ENCODE assay signal across 10 mouse cellular contexts in genomic region chr5:146939109-146939796, GRCm38 (mm10). TPM values are rescaled to one million over a fixed set of nuclear protein-coding genes. Genes with fewer than 3 reads are reported as not detected.
DNase-seq lines count a peak whose midpoint lies in the region; ATAC-seq and TF ChIP-seq lines count a peak whose summit lies in the region.
"Had no signal": no experiment of that assay in that cellular context is flagged by ENCODE, and none has a peak within 500 bp of the region (broad histone marks: within the 10 kb centered on the region; RNA-seq: fewer than 3 reads in every experiment).

No protein-coding gene starts in this region.

- H3K4me2 ChIP-seq in liver, embryonic 13.5 days, result no peak overlapping the region
- H3K4me2 ChIP-seq in heart, embryonic 11.5 days, result no peak overlapping the region
- H3K4me2 ChIP-seq: embryonic facial prominence, embryonic 15.5 days had no signal

- CTCF ChIA-PET in Patski (lab: Charles Lee), result interaction anchor here (0.7 to 2.7 kb wide), 10 partner anchors 13 to 401 kb away, joined by 3 to 18 read pairs (median 4); no protein-coding TSS in a partner anchor

- no peaks in the 10 kb centered on the region for H3K9me3 ChIP-seq in ES-Bruce4 (replicated peaks; ENCODE audit: control insufficient read depth, insufficient read depth, low read length, poor library complexity, severe bottlenecking)
- H3K9me3 ChIP-seq in liver, embryonic 13.5 days (replicated peaks), result no peaks in the 10 kb centered on the region
- H3K9me3 ChIP-seq in embryonic facial prominence, embryonic 10.5 days, result 0 out of 2 replicates have a peak, but pooled peaks cover 5% of the 10 kb centered on the region
- H3K9me3 ChIP-seq in heart, embryonic 11.5 days (replicated peaks; ENCODE audit: control insufficient read depth, low read length), result no peaks in the 10 kb centered on the region
- H3K9me3 ChIP-seq: embryonic facial prominence, embryonic 15.5 days had no signal

- no peak for TF ChIP-seq POLR2A in ES-Bruce4 (IDR thresholded peaks at IDR 0.05; ENCODE audit: insufficient read depth, low read length)

- peak; percentile 46 to 49 for DNase-seq in layer of hippocampus, postnatal 14 days (ENCODE audit: low spot score in 2 of 2)
- no peak for DNase-seq in layer of hippocampus, adult 11-12 months (ENCODE audit: low spot score)
- no peak for DNase-seq in Patski (ENCODE audit: low read depth, low spot score)
- DNase-seq in liver, embryonic 13.5 days, result no peak
- DNase-seq in embryo, embryonic 10.5 days (ENCODE audit: low spot score), result no peak
- no peak for DNase-seq in embryonic facial prominence, embryonic 10.5 days (ENCODE audit: low spot score)
- DNase-seq: thymus, adult 18-20 months had no signal

- no peaks in the 10 kb centered on the region for H3K36me3 ChIP-seq in ES-Bruce4 (ENCODE audit: control insufficient read depth, insufficient read depth, low read length, poor library complexity, severe bottlenecking)
- H3K36me3 ChIP-seq in liver, embryonic 13.5 days, result no peaks in the 10 kb centered on the region
- H3K36me3 ChIP-seq in embryonic facial prominence, embryonic 10.5 days (replicated peaks), result no peaks in the 10 kb centered on the region
- H3K36me3 ChIP-seq in heart, embryonic 11.5 days (ENCODE audit: control insufficient read depth, insufficient read depth, low read length), result no peaks in the 10 kb centered on the region
- H3K36me3 ChIP-seq: embryonic facial prominence, embryonic 15.5 days had no signal

- H3K27ac ChIP-seq in ES-Bruce4 (ENCODE audit: insufficient read depth, low read length), result no peak overlapping the region
- H3K27ac ChIP-seq in liver, embryonic 13.5 days, result no peak overlapping the region
- no peak overlapping the region for H3K27ac ChIP-seq in embryonic facial prominence, embryonic 10.5 days (replicated peaks)
- H3K27ac ChIP-seq in heart, embryonic 11.5 days (ENCODE audit: low read depth, low read length), result no peak overlapping the region
- H3K27ac ChIP-seq: embryonic facial prominence, embryonic 15.5 days had no signal

- 73% methylated on average over 16 of the region's 16 CpGs for WGBS in liver, embryonic 13.5 days (ENCODE audit: insufficient replicate concordance)
- 84% methylated on average over 16 of the region's 16 CpGs for WGBS in embryonic facial prominence, embryonic 10.5 days
- WGBS in heart, embryonic 11.5 days (ENCODE audit: insufficient replicate concordance), result 79% methylated on average over 16 of the region's 16 CpGs

- TF ChIP-seq CTCF in ES-Bruce4 (IDR thresholded peaks at IDR 0.05; ENCODE audit: low read depth, low read length) (peak; percentile 80), Patski (IDR thresholded peaks at IDR 0.05) (peak; percentile 74)

- H3K4me3 ChIP-seq in ES-Bruce4 (ENCODE audit: low read depth, low read length), result no peak overlapping the region
- no peak overlapping the region for H3K4me3 ChIP-seq in liver, embryonic 13.5 days (replicated peaks)
- no peak overlapping the region for H3K4me3 ChIP-seq in embryonic facial prominence, embryonic 10.5 days
- H3K4me3 ChIP-seq in heart, embryonic 11.5 days (ENCODE audit: low read depth, low read length), result no peak overlapping the region
- H3K4me3 ChIP-seq: embryonic facial prominence, embryonic 15.5 days had no signal

- no peak for ATAC-seq in Patski
- peak; percentile 51; the same call in 1 of the 2 replicates for ATAC-seq in liver, embryonic 13.5 days (ENCODE audit: low read depth)
- no peak for ATAC-seq in heart, embryonic 11.5 days (replicated peaks; ENCODE audit: insufficient number of reproducible peaks, low FRiP score, low TSS enrichment)

- no peaks in the 10 kb centered on the region for H3K4me1 ChIP-seq in ES-Bruce4 (ENCODE audit: control insufficient read depth, insufficient read depth, low read length)
- no peaks in the 10 kb centered on the region for H3K4me1 ChIP-seq in liver, embryonic 13.5 days (replicated peaks)
- H3K4me1 ChIP-seq in embryonic facial prominence, embryonic 10.5 days, result peaks cover 12% of the 10 kb centered on the region
- no peaks in the 10 kb centered on the region for H3K4me1 ChIP-seq in heart, embryonic 11.5 days (ENCODE audit: control insufficient read depth, insufficient read depth, low read length)
- H3K4me1 ChIP-seq: embryonic facial prominence, embryonic 15.5 days had no signal

- H3K27me3 ChIP-seq in ES-Bruce4 (ENCODE audit: control insufficient read depth, insufficient read depth, low read length, poor library complexity, severe bottlenecking), result no peaks in the 10 kb centered on the region
- no peaks in the 10 kb centered on the region for H3K27me3 ChIP-seq in Patski
- H3K27me3 ChIP-seq in liver, embryonic 13.5 days, result no peaks in the 10 kb centered on the region; the same call in none of the 2 replicates
- H3K27me3 ChIP-seq in embryonic facial prominence, embryonic 10.5 days (replicated peaks; ENCODE audit: low read depth, poor library complexity, severe bottlenecking), result peaks cover 18% of the 10 kb centered on the region; the same call in 1 of the 2 replicates
- H3K27me3 ChIP-seq in heart, embryonic 11.5 days (ENCODE audit: control insufficient read depth, insufficient read depth, low read length), result no peaks in the 10 kb centered on the region
- H3K27me3 ChIP-seq: embryonic facial prominence, embryonic 15.5 days had no signal

- POLR2A ChIA-PET in Patski (lab: Charles Lee), result interaction anchor here (1.0 to 1.1 kb wide), 2 partner anchors 10 to 288 kb away, joined by 3 read pairs; partner anchors contain the start of gene Gtf3a

- no peak overlapping the region for H3K9ac ChIP-seq in ES-Bruce4 (ENCODE audit: low read depth, poor library complexity, severe bottlenecking)
- no peak overlapping the region for H3K9ac ChIP-seq in liver, embryonic 13.5 days
- H3K9ac ChIP-seq in heart, embryonic 11.5 days (ENCODE audit: low read depth, low read length), result no peak overlapping the region
- H3K9ac ChIP-seq: embryonic facial prominence, embryonic 15.5 days had no signal

- in situ Hi-C loops in Patski (cut with MboI; ENCODE audit: low pct_unique_long_range_greater_than_20kb), result no loop called here

- TF ChIP-seq EP300 in ES-Bruce4 (IDR thresholded peaks at IDR 0.05; ENCODE audit: insufficient read depth, low read depth, low read length), result no peak

RNA-seq across cellular contexts. Expression of gene Gtf3a, which starts 9.2 kb away (rescaled TPM):
- total RNA-seq in layer of hippocampus, postnatal 14 days (2021), result 10 to 100 TPM; 23.5 to 26.5 TPM
- polyA plus RNA-seq in ES-Bruce4 (2011; ENCODE audit: insufficient read depth, insufficient read length, low read depth, missing spikeins) (75.9 and 80.6 TPM in 2 replicates), Patski (2021) (77.9 TPM)
- polyA plus RNA-seq in liver, embryonic 13.5 days (2015; fragmentation: Nextera tagmentation; extraction: Ambion mirVana), result 77.0 and 84.6 TPM in 2 replicates
- 138 and 145 TPM in 2 replicates for polyA plus RNA-seq in embryonic facial prominence, embryonic 10.5 days (2016; fragmentation: Nextera tagmentation; extraction: Ambion mirVana)
- polyA plus RNA-seq in heart, embryonic 11.5 days (2014; fragmentation: Nextera tagmentation; extraction: Ambion mirVana), result 89.2 and 98.6 TPM in 2 replicates

RNA-seq across cellular contexts. Expression of gene Mtif3, which starts 24.3 kb away (rescaled TPM):
- total RNA-seq in layer of hippocampus, postnatal 14 days (2021), result 10 to 100 TPM; 18.1 to 19.3 TPM
- polyA plus RNA-seq in ES-Bruce4 (2011; ENCODE audit: insufficient read depth, insufficient read length, low read depth, missing spikeins), result 14.7 and 16.5 TPM in 2 replicates
- 39.6 TPM for polyA plus RNA-seq in Patski (2021)
- 14.7 and 15.3 TPM in 2 replicates for polyA plus RNA-seq in liver, embryonic 13.5 days (2015; fragmentation: Nextera tagmentation; extraction: Ambion mirVana)
- polyA plus RNA-seq in embryonic facial prominence, embryonic 10.5 days (2016; fragmentation: Nextera tagmentation; extraction: Ambion mirVana), result 20.4 and 24.0 TPM in 2 replicates
- polyA plus RNA-seq in heart, embryonic 11.5 days (2014; fragmentation: Nextera tagmentation; extraction: Ambion mirVana), result 20.7 and 23.0 TPM in 2 replicates

Comparison
In these comparisons a context has a peak if more than half of its experiments do, and no peak if none do; other contexts are left out.
1. DNase-seq: peak in layer of hippocampus, postnatal 14 days (2 of 2); none in layer of hippocampus, adult 11-12 months (single experiment), Patski (single experiment), liver, embryonic 13.5 days (single experiment), embryo, embryonic 10.5 days (single experiment) and embryonic facial prominence, embryonic 10.5 days (single experiment).